Comparison of ENCODE assay signal across 28 mouse cellular contexts in genomic region chr6:39287782-39288181, GRCm38 (mm10).
DNase-seq lines count a peak whose midpoint lies in the region; ATAC-seq and TF ChIP-seq lines count a peak whose summit lies in the region.
"Had no signal": no experiment of that assay in that cellular context is flagged by ENCODE, and none has a peak within 500 bp of the region (broad histone marks: within the 10 kb centered on the region; RNA-seq: fewer than 3 reads in every experiment).

No protein-coding gene starts in this region.

- no peaks in the 10 kb centered on the region for H3K36me3 ChIP-seq in kidney, adult 2 months (ENCODE audit: control insufficient read depth, insufficient read depth, low read length)
- no peaks in the 10 kb centered on the region for H3K36me3 ChIP-seq in intestine, postnatal 0 days (ENCODE audit: control insufficient read depth, insufficient read depth)
- H3K36me3 ChIP-seq in limb, embryonic 10.5 days: no peaks in the 10 kb centered on the region
- H3K36me3 ChIP-seq: embryonic facial prominence, embryonic 12.5 days; heart, embryonic 10.5 days; heart, embryonic 15.5 days; limb, embryonic 13.5 days; lung, embryonic 15.5 days had no signal

- H3K4me1 ChIP-seq in kidney, adult 2 months (ENCODE audit: control insufficient read depth, insufficient read depth, low read length): peaks cover 18% of the 10 kb centered on the region; the same call in 1 of the 2 replicates
- H3K4me1 ChIP-seq in intestine, postnatal 0 days (replicated peaks; ENCODE audit: control insufficient read depth, insufficient read depth, low read length): peaks cover 3% of the 10 kb centered on the region; the same call in 1 of the 2 replicates
- peaks cover 31% of the 10 kb centered on the region for H3K4me1 ChIP-seq in limb, embryonic 10.5 days

- no peak overlapping the region for H3K4me2 ChIP-seq in intestine, postnatal 0 days (replicated peaks; ENCODE audit: low read depth)
- H3K4me2 ChIP-seq: embryonic facial prominence, embryonic 12.5 days; heart, embryonic 15.5 days; limb, embryonic 13.5 days; liver, embryonic 11.5 days; lung, embryonic 15.5 days; midbrain, embryonic 11.5 days had no signal

- H3K9me3 ChIP-seq in intestine, postnatal 0 days (ENCODE audit: control insufficient read depth): no peaks in the 10 kb centered on the region
- no peaks in the 10 kb centered on the region for H3K9me3 ChIP-seq in limb, embryonic 10.5 days (replicated peaks)
- H3K9me3 ChIP-seq: embryonic facial prominence, embryonic 12.5 days; heart, embryonic 10.5 days; heart, embryonic 15.5 days; limb, embryonic 13.5 days; lung, embryonic 15.5 days had no signal

- DNase-seq in kidney, adult 2 months: peak; percentile 31
- no peak for DNase-seq in kidney, postnatal 10 days
- peak; percentile 24 for DNase-seq in T-cell, adult 2 months (ENCODE audit: low spot score)
- no peak for DNase-seq in left cerebral cortex, adult 8-10 months (ENCODE audit: low spot score in 2 of 2)
- no peak for DNase-seq in limb, embryonic 10.5 days (ENCODE audit: low spot score)
- no peak for DNase-seq in lung, postnatal 14 days
- DNase-seq: adrenal gland, postnatal 10 days; cerebellum, adult 11 months; cerebellum, adult 9-10 months; embryo, embryonic 11 days; gastrocnemius, postnatal 25 days; heart, adult 11 months; kidney, adult 18-20 months; kidney, postnatal 4 days; lung, postnatal 36 days; retina, postnatal 1 day; right cerebral cortex, postnatal 14 days; spleen, adult 18-20 months had no signal

- 0 out of 2 replicates have a peak, but pooled peaks have one; percentile 35 for ATAC-seq in intestine, postnatal 0 days
- ATAC-seq: forebrain, embryonic 14.5 days; hindbrain, embryonic 16.5 days had no signal

- TF ChIP-seq CTCF in kidney, adult 2 months (conservative IDR thresholded peaks at IDR 0.05; ENCODE audit: insufficient read depth, insufficient read length, low read depth, low read length): no peak
- TF ChIP-seq CTCF in intestine, postnatal 0 days (IDR thresholded peaks at IDR 0.05; ENCODE audit: low read depth): no peak; the same call in 1 of the 2 replicates

- 76% methylated on average over 3 of the region's 3 CpGs for WGBS in kidney, adult 2 months
- 40% methylated on average over 3 of the region's 3 CpGs for WGBS in intestine, postnatal 0 days
- 84% methylated on average over 3 of the region's 3 CpGs for WGBS in limb, embryonic 10.5 days

- no peak overlapping the region for H3K27ac ChIP-seq in kidney, adult 2 months (ENCODE audit: insufficient read depth, low read depth, low read length)
- H3K27ac ChIP-seq in intestine, postnatal 0 days (ENCODE audit: low read depth, low read length): no peak overlapping the region
- no peak overlapping the region for H3K27ac ChIP-seq in limb, embryonic 10.5 days
- H3K27ac ChIP-seq: embryonic facial prominence, embryonic 12.5 days; heart, embryonic 10.5 days; heart, embryonic 15.5 days; limb, embryonic 13.5 days; lung, embryonic 15.5 days had no signal

- TF ChIP-seq POLR2A in kidney, adult 2 months (IDR thresholded peaks at IDR 0.05; ENCODE audit: low read depth, low read length): no peak

- no peak overlapping the region for H3K4me3 ChIP-seq in kidney, adult 2 months (ENCODE audit: insufficient read depth, low read depth, low read length)
- H3K4me3 ChIP-seq in intestine, postnatal 0 days (ENCODE audit: low read depth, low read length): no peak overlapping the region
- no peak overlapping the region for H3K4me3 ChIP-seq in limb, embryonic 10.5 days
- H3K4me3 ChIP-seq: embryonic facial prominence, embryonic 12.5 days; heart, embryonic 10.5 days; heart, embryonic 15.5 days; limb, embryonic 13.5 days; lung, embryonic 15.5 days had no signal

- no peak overlapping the region for H3K9ac ChIP-seq in intestine, postnatal 0 days (ENCODE audit: low read depth, low read length)
- H3K9ac ChIP-seq: embryonic facial prominence, embryonic 12.5 days; heart, embryonic 15.5 days; limb, embryonic 13.5 days; lung, embryonic 15.5 days had no signal

- H3K27me3 ChIP-seq in kidney, adult 2 months (replicated peaks; ENCODE audit: control insufficient read depth, insufficient read depth, low read length): no peaks in the 10 kb centered on the region
- no peaks in the 10 kb centered on the region for H3K27me3 ChIP-seq in intestine, postnatal 0 days (replicated peaks; ENCODE audit: control insufficient read depth, insufficient read depth, low read length)
- no peaks in the 10 kb centered on the region for H3K27me3 ChIP-seq in limb, embryonic 10.5 days (ENCODE audit: low read depth, poor library complexity, severe bottlenecking)
- H3K27me3 ChIP-seq: embryonic facial prominence, embryonic 12.5 days; heart, embryonic 15.5 days; limb, embryonic 13.5 days; lung, embryonic 15.5 days had no signal

Comparison
In these comparisons a context has a peak if more than half of its experiments do, and no peak if none do; other contexts are left out.
1. DNase-seq: peak in kidney, adult 2 months (single experiment) and T-cell, adult 2 months (single experiment); none in kidney, postnatal 10 days (single experiment), left cerebral cortex, adult 8-10 months (0 of 2), limb, embryonic 10.5 days (single experiment) and lung, postnatal 14 days (single experiment).